Mouse (Mus musculus) skeletal muscle tissue, postnatal 0 days (tissue): ENCODE data around the gene Mbd6. TPM values are rescaled to one million over a fixed set of nuclear protein-coding genes. Genes with fewer than 3 reads are reported as not detected.

Experiments used
- polyA plus RNA-seq: library from polyadenylated mRNA; unstranded; fragments of >200 nt; fragmentation: Nextera tagmentation; extraction: Ambion mirVana; gene quantifications from 2 replicates; pipeline ENCODE4 v1.2.1, GENCODE M21; 2015

Gene Mbd6
- 7.5 and 7.8 TPM in 2 replicates for polyA plus RNA-seq

GRCm38 (mm10) chr10:127288800-127289572, at the start of gene Mbd6:
Gene Mbd6 (minus strand): TSS chr10:127289018.

GRCm38 (mm10) chr10:127321621-127322020, 32.8 kb upstream of the Mbd6 start, which contains the start of gene Arhgap9:
Gene Arhgap9 (plus strand): TSS chr10:127321964.

GRCm38 (mm10) chr10:127311476-127312355, 22.9 kb upstream of the Mbd6 start, which contains the start of gene Mars:
Gene Mars (minus strand): TSS chr10:127311786.

GRCm38 (mm10) chr10:127266112-127267091, 22.4 kb downstream of the Mbd6 start, which contains the start of gene Dctn2:
Gene Dctn2 (plus strand): TSS chr10:127266368.

GRCm38 (mm10) chr10:127262548-127263398, 26.0 kb downstream of the Mbd6 start, which contains the start of gene Kif5a:
Gene Kif5a (minus strand): TSS chr10:127263348.

Other genes starting within 250 kb of the Mbd6 start
- gene Mettl1, start 247.6 kb downstream of the Mbd6 start, polyA plus RNA-seq: 29.7 and 32.8 TPM in 2 replicates
- gene Eef1akmt3, start 247.5 kb downstream of the Mbd6 start, polyA plus RNA-seq: 0.17 and 0.37 TPM in 2 replicates
- 0.10 and 0.21 TPM in 2 replicates for gene Cyp27b1, start 240.8 kb downstream of the Mbd6 start, polyA plus RNA-seq
- 0.16 and 0.19 TPM in 2 replicates for gene March9, start 228.8 kb downstream of the Mbd6 start, polyA plus RNA-seq
- gene Cdk4, start 225.5 kb downstream of the Mbd6 start, polyA plus RNA-seq: 313 and 366 TPM in 2 replicates
- 63.3 and 77.1 TPM in 2 replicates for gene Tspan31, start 218.8 kb downstream of the Mbd6 start, polyA plus RNA-seq
- 0.04 and 0.05 TPM in 2 replicates for gene Agap2, start 213.7 kb downstream of the Mbd6 start, polyA plus RNA-seq
- 36.3 and 44.1 TPM in 2 replicates for gene Os9, start 167.9 kb downstream of the Mbd6 start, polyA plus RNA-seq
- gene B4galnt1, start 123.8 kb downstream of the Mbd6 start, polyA plus RNA-seq: 1.1 and 1.8 TPM in 2 replicates
- gene Slc26a10, start 108.4 kb downstream of the Mbd6 start, polyA plus RNA-seq: 1.7 and 2.8 TPM in 2 replicates
- gene Arhgef25, start 98.9 kb downstream of the Mbd6 start, polyA plus RNA-seq: 20.1 and 22.7 TPM in 2 replicates
- 30.4 and 37.8 TPM in 2 replicates for gene Dtx3, start 93.3 kb downstream of the Mbd6 start, polyA plus RNA-seq
- 7.4 and 9.7 TPM in 2 replicates for gene Pip4k2c, start 77.4 kb downstream of the Mbd6 start, polyA plus RNA-seq
- 0.39 and 0.58 TPM in 2 replicates for gene Kif5a, start 25.7 kb downstream of the Mbd6 start, polyA plus RNA-seq
- gene Dctn2, start 22.6 kb downstream of the Mbd6 start, polyA plus RNA-seq: 134 and 144 TPM in 2 replicates
- gene Mars, start 22.8 kb upstream of the Mbd6 start, polyA plus RNA-seq: 62.6 and 65.6 TPM in 2 replicates
- 3.8 and 5.7 TPM in 2 replicates for gene Arhgap9, start 32.9 kb upstream of the Mbd6 start, polyA plus RNA-seq
- 2.0 and 2.2 TPM in 2 replicates for gene Gli1, start 53.0 kb upstream of the Mbd6 start, polyA plus RNA-seq
- not detected in 2 replicates for gene Inhbe, start 65.4 kb upstream of the Mbd6 start, polyA plus RNA-seq
- not detected in 2 replicates for gene Inhbc, start 81.4 kb upstream of the Mbd6 start, polyA plus RNA-seq
- 19.0 and 21.7 TPM in 2 replicates for gene R3hdm2, start 91.3 kb upstream of the Mbd6 start, polyA plus RNA-seq
- gene Stac3, start 212.7 kb upstream of the Mbd6 start, polyA plus RNA-seq: 123 and 126 TPM in 2 replicates
- gene Ndufa4l2, start 225.9 kb upstream of the Mbd6 start, polyA plus RNA-seq: 28.6 and 40.9 TPM in 2 replicates
- gene Shmt2, start 233.4 kb upstream of the Mbd6 start, polyA plus RNA-seq: 28.6 and 34.5 TPM in 2 replicates
- gene Nxph4, start 245.5 kb upstream of the Mbd6 start, polyA plus RNA-seq: 2.0 and 2.1 TPM in 2 replicates